Mouse (Mus musculus): ENCODE results near the gene Egf. TPM values are rescaled to one million over a fixed set of nuclear protein-coding genes. Genes with fewer than 3 reads are reported as not detected.

Egf gene
- polyA plus RNA-seq, 1 experiment from 2014 or later: 1.1 TPM

DNA sequence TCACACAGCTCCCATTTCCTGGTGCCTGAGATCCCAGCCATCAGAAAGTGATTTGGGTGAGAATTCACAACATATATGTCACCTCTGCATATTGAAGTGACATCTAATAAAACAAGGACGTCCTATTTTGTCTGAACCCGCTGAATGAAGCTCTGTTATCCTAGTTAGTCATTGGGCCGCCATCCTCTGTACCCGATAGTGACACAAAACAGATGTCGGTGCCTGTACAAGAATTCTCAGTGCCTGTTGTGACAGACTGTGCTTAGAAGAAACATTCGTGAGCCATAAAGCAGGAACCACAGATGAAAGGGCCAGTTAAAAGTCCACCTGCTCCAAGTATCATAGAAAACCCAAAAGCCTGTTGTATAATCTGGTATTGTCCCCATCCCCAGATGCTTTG lies 117.7 kb downstream of the Egf start:
- Histone ChIP-seq H3K27me3 (ENCODE audit: control insufficient read depth, insufficient read depth, low read length) (no peaks in the 10 kb centered on the region), H3K9ac (ENCODE audit: low read length) (no peak overlapping the region), H3K9me3 (ENCODE audit: control insufficient read depth, low read length) (no peaks in the 10 kb centered on the region), H3K27ac (ENCODE audit: low read depth, low read length) (no peak overlapping the region), H3K4me1 (ENCODE audit: control insufficient read depth, insufficient read depth, low read length) (peaks cover 8% of the 10 kb centered on the region), H3K4me3 (ENCODE audit: low read depth, low read length) (no peak overlapping the region), H3K4me2 (no peak overlapping the region), H3K36me3 (ENCODE audit: control insufficient read depth, insufficient read depth, low read length) (no peaks in the 10 kb centered on the region)
- WGBS: 87% methylated on average over 6 of the region's 6 CpGs
- DNase-seq (ENCODE audit: low spot score, missing footprints) (no peak), ATAC-seq (ENCODE audit: low FRiP score) (no peak)

DNA sequence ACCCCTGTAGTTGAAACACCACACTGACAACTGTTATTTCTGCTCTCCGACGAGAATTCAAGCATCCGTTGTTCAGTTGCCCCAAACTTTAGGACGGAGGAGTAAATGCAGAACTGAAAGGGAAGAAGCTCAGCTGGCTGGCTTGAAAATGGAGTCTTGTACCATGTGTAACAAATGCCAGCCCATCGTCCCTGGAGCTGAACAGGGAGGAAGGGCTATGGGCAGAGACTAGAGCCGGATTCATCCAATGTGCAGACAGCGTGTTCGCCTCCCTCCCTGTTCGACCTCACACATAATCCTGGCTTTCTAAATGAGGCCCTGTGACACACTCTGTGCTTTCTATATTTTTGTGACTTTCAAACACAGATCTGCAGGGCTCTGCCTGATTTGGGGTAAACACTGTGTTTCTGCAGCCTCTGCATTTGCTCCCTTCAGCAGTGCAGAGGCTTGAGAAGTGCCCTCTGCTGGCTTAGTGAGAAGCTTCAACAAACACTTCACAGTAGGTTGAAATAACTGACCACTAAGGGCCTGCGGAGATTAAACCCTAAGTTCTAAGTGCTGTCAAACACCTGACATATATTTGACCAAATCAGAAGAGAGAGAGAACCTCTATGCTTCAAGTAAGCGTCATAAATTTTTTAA lies 120.7 kb downstream of the Egf start:
- Histone ChIP-seq H3K9ac (ENCODE audit: low read length) (no peak overlapping the region), H3K4me3 (ENCODE audit: low read depth, low read length) (no peak overlapping the region), H3K9me3 (ENCODE audit: control insufficient read depth, low read length) (no peaks in the 10 kb centered on the region), H3K4me2 (no peak overlapping the region), H3K27me3 (ENCODE audit: control insufficient read depth, insufficient read depth, low read length) (no peaks in the 10 kb centered on the region), H3K36me3 (ENCODE audit: control insufficient read depth, insufficient read depth, low read length) (no peaks in the 10 kb centered on the region), H3K4me1 (ENCODE audit: control insufficient read depth, insufficient read depth, low read length) (no peaks in the 10 kb centered on the region), H3K27ac (ENCODE audit: low read depth, low read length) (no peak overlapping the region)
- WGBS: 89% methylated on average over 11 of the region's 11 CpGs
- ATAC-seq (ENCODE audit: low FRiP score) (peak; percentile 57; the same call in 1 of the 2 replicates), DNase-seq (ENCODE audit: low spot score, missing footprints) (no peak)

DNA sequence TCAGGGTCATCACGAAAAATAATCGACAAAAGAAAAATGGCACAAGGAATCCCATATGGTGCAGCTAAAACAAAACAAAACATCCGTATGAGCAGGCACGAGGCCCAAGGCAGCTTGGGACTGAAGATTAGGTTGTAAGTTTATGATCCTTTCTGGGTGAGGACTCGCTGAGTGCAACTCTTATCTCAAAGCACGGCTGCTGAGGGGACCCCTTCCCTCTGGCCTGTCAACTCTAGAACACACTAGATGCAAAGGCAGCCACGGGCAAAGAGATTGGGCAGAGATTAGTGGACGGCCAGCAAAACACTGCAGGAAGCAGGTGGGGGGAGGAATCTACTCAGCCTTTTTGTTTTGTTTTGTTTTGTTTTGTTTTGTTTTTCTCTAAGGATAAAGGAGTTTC lies 121.6 kb downstream of the Egf start:
- Histone ChIP-seq H3K9me3 (ENCODE audit: control insufficient read depth, low read length) (no peaks in the 10 kb centered on the region), H3K4me3 (ENCODE audit: low read depth, low read length) (no peak overlapping the region), H3K9ac (ENCODE audit: low read length) (no peak overlapping the region), H3K27me3 (ENCODE audit: control insufficient read depth, insufficient read depth, low read length) (no peaks in the 10 kb centered on the region), H3K27ac (ENCODE audit: low read depth, low read length) (no peak overlapping the region), H3K4me1 (ENCODE audit: control insufficient read depth, insufficient read depth, low read length) (no peaks in the 10 kb centered on the region), H3K4me2 (no peak overlapping the region), H3K36me3 (ENCODE audit: control insufficient read depth, insufficient read depth, low read length) (no peaks in the 10 kb centered on the region)
- DNase-seq (ENCODE audit: low spot score, missing footprints) (no peak), ATAC-seq (ENCODE audit: low FRiP score) (no peak)
- 77% methylated on average over 8 of the region's 8 CpGs for WGBS

DNA sequence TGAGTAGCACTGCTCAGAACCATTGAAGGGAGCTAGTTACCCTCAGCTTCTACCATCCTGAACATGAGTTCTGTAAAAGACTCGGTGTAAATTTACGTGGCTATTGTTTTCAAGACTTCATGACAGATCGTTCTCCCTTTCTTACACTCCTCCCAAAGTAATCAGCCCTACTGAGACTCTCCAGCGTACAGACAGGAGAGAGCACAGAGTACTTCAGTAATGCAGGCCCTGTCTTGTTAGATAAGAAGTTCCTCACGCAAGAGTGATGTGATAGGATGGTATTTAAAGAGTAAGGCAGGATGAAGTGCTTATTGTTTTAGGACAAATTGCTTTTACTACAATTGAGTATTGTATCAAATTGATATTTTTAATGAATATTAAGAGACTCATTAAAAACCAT lies 123.3 kb downstream of the Egf start:
- Histone ChIP-seq H3K4me2 (no peak overlapping the region), H3K27me3 (ENCODE audit: control insufficient read depth, insufficient read depth, low read length) (no peaks in the 10 kb centered on the region), H3K36me3 (ENCODE audit: control insufficient read depth, insufficient read depth, low read length) (no peaks in the 10 kb centered on the region), H3K4me3 (ENCODE audit: low read depth, low read length) (no peak overlapping the region), H3K9me3 (ENCODE audit: control insufficient read depth, low read length) (no peaks in the 10 kb centered on the region), H3K9ac (ENCODE audit: low read length) (no peak overlapping the region), H3K27ac (ENCODE audit: low read depth, low read length) (no peak overlapping the region), H3K4me1 (ENCODE audit: control insufficient read depth, insufficient read depth, low read length) (no peaks in the 10 kb centered on the region)
- DNase-seq (ENCODE audit: low spot score, missing footprints) (no peak), ATAC-seq (ENCODE audit: low FRiP score) (no peak)
- WGBS: 93% methylated on average over 5 of the region's 5 CpGs

DNA sequence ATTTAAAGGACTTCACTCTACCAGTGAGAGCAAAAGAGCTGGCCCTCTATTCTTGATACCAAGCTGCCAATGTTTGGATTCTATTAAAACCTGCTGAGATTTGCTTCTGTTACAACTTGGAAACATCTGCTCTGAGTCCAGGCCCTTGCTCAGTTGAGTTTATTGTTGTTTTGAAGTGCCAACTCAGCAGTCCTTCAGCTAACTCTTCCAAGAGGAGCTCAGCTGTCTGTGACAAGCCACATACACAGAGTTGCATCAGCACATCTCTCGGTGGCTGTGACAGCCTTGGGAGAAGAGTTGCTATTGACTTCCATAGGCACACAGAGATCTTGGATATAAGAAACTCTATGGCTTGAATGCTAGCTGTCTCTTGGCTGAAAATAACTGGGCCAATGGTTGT lies 124.1 kb downstream of the Egf start:
- Histone ChIP-seq H3K4me1 (ENCODE audit: control insufficient read depth, insufficient read depth, low read length) (no peaks in the 10 kb centered on the region), H3K4me3 (ENCODE audit: low read depth, low read length) (no peak overlapping the region), H3K36me3 (ENCODE audit: control insufficient read depth, insufficient read depth, low read length) (no peaks in the 10 kb centered on the region), H3K9ac (ENCODE audit: low read length) (no peak overlapping the region), H3K9me3 (ENCODE audit: control insufficient read depth, low read length) (no peaks in the 10 kb centered on the region), H3K27me3 (ENCODE audit: control insufficient read depth, insufficient read depth, low read length) (no peaks in the 10 kb centered on the region), H3K27ac (ENCODE audit: low read depth, low read length) (no peak overlapping the region), H3K4me2 (no peak overlapping the region)
- ATAC-seq (ENCODE audit: low FRiP score) (no peak), DNase-seq (ENCODE audit: low spot score, missing footprints) (no peak)
- WGBS: 77% methylated on average over 1 of the region's 1 CpGs

Small RNA genes lying within 50 kb of the gene (microRNA-seq; reads per million reads assigned to microRNA genes)
- not detected for gene Gm24515

Other genes starting within 250 kb of the Egf start
- 40.9 and 41.0 TPM in 2 replicates for gene Elovl6, start 223.0 kb downstream of the Egf start, polyA plus RNA-seq (2014; fragmentation: Nextera tagmentation; extraction: Ambion mirVana)
- not detected in 2 replicates for gene Lrit3, start 48.7 kb upstream of the Egf start, polyA plus RNA-seq (2014; fragmentation: Nextera tagmentation; extraction: Ambion mirVana)
- 0.12 TPM in 1 of 2 replicates, not detected in the other for gene Rrh, start 67.3 kb upstream of the Egf start, polyA plus RNA-seq (2014; fragmentation: Nextera tagmentation; extraction: Ambion mirVana)
- 43.5 and 51.4 TPM in 2 replicates for gene Gar1, start 76.1 kb upstream of the Egf start, polyA plus RNA-seq (2014; fragmentation: Nextera tagmentation; extraction: Ambion mirVana)
- 0.40 and 0.44 TPM in 2 replicates for gene Cfi, start 80.6 kb upstream of the Egf start, polyA plus RNA-seq (2014; fragmentation: Nextera tagmentation; extraction: Ambion mirVana)
- gene Pla2g12a, start 123.3 kb upstream of the Egf start, polyA plus RNA-seq (2014; fragmentation: Nextera tagmentation; extraction: Ambion mirVana): 27.6 and 27.9 TPM in 2 replicates
- gene Casp6, start 146.1 kb upstream of the Egf start, polyA plus RNA-seq (2014; fragmentation: Nextera tagmentation; extraction: Ambion mirVana): 63.2 and 69.8 TPM in 2 replicates
- 2.5 and 2.8 TPM in 2 replicates for gene Mcub, start 214.9 kb upstream of the Egf start, polyA plus RNA-seq (2014; fragmentation: Nextera tagmentation; extraction: Ambion mirVana)